Mouse (Mus musculus) cerebellum, adult 9-10 months (tissue): ENCODE measurements around the gene Ralgapa2.

Experiments used
- DNase-seq: peaks from one replicate; pipeline ENCODE4 v3.0.0; 2022

The Ralgapa2 gene

DNA sequence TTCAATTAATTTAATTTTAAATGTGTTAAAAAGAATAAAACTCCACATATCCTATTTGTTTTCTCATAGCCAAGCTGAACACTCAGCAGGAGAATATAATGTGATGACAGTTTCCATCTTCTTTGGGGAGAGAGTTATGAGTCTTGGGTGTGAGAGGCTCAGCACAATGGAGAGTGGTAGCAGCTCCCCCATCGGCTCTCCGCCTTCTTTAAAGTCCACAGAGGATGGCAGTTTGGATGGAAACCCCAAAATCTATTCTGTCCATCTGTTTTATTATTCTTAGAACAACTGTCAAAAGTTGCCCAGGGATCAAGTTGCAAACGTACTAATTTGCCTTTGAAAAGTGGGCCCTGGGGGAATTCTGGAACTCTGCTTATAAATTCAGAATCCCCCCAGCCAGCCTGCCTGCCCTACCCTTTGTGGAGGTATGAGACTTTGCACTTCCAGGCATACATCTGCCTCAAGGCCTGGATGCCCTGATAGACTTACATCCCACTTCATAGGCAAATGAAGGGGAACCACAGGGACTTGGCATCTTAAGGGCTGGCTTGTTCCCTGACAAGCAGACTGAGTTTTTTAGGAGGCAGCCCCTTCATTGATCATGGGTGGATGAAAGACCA, 212.2 kb downstream of the Ralgapa2 start:
- no peak for DNase-seq

DNA sequence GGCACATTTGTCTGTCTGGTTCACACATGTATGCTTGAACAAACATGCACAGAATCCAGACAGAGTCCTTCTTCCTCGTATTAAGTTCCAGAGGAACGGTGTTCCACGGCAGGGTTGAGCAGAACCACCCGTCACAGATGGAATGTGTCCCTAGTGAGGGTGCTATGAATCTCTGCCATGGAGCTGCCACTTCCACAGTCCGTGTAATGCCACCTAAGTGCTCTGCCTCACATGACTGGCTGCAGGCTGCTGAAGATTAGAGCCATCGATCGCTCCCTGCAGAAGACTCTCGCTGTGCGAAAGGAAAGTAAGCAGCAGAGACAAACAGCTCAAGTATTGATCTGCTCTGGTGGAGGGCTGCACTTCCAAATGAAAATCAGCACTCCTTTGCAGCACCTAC, 218.6 kb downstream of the Ralgapa2 start:
- no peak for DNase-seq

DNA sequence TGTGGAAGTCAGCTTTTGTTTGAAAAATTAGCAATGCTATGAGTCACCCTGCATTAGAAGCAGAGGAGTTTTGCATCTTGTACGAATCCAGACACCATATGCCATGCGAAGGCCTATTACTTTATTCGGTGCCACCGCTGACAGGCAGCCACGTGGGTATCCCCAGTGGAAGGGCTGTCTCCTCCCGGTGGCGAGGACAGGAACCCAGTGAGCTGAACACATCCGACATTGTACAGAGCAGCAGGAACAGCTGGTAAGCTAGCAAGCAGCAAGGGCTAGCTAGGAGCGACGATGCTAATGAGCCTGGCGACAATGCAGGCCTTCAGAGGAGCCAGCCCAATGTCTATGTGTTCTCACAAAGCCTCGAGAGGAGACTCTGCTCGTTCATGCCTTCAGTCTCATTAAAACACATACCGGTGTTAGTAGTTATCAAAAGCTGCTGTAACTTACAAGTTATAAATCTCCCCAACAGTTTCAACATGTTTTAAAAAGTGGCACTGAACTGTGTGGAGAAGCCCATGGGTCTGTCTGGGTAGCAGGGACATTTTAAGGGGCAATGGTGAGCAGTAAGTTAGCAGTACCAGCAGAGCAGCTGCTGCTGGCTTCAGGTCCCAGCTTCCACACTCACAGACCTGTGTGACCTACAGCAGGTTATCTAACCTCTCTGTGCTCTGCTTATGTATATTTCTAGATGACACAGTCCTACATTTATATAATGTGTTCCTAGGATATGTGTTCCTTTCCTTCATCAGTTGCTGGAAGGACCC, 221.1 kb downstream of the Ralgapa2 start:
- peak; percentile 30 for DNase-seq

DNA sequence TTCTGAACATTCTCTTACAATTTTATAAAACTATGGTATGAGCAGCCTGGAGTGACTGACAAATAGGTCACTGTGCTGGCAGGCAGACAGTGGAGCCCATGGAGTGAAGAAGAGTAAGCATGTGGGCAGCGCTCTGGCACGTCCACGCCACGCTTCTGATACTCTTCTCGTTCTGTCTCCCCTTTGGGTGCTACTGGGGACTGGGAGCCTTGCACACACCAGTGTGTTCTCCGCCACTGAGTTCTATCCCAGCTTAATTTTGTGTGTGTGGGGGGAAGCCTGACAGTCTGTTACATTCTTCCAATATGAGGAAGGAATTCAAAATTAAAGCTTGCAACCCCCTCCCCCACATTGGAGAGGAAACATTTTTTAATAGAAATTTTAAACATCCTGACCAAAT, 221.8 kb downstream of the Ralgapa2 start:
- no peak for DNase-seq

DNA sequence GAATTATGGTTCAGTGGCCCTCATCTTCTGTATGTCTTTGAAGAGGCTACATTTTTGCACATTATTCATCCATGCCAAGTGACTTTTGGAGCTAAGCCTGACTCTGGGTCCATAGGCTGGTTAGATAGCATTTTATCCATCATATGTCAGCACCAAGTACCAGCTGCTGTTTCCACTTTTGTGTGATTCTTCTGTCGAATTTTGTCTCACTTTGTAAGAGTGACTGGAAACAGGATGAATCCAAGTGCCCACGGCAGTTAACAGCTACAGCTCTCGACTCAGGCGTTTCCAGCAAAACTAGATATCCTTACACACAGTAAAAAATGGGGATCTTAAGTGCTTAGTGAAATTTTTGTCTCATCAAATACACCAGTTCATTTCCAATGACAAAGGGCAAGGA, 222.8 kb downstream of the Ralgapa2 start:
- DNase-seq, result no peak

DNA sequence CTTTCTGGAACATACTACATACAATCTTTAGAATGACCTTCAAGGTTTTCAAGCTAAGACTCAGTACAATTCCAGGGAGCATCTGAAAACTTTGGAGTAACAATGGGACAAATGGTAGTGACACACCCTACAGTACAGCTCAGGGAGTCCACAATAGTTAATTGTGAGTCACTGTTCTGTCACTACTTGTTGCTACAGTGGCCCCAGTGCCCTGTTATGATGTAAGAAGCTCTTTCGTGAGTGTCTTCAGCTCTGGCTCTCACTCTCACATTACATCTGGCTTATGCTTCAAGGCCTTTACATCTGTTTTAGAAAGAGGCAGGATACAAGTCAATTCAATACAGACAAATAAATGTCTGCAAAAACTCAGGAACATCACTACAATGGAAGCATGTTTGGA, 223.8 kb downstream of the Ralgapa2 start:
- DNase-seq, result no peak

DNA sequence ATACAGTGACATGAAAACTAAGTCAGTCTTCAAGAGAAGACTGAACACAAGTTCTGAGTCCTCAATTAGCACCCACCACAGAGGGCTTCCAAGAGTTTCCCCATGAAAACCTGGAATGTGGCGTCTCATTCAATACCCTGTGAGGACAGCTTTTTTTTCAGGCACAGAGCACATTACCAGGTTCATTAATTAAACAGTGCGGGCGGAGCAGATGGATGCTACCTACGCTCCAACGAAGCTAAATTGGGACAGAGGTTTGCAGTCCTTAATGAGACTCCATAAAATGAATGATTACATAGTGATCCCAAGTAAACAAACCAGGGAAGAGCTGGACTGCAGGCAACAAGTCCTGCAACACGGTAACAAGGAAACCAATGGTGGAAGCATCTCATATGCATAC, 224.6 kb downstream of the Ralgapa2 start:
- DNase-seq, result no peak

DNA sequence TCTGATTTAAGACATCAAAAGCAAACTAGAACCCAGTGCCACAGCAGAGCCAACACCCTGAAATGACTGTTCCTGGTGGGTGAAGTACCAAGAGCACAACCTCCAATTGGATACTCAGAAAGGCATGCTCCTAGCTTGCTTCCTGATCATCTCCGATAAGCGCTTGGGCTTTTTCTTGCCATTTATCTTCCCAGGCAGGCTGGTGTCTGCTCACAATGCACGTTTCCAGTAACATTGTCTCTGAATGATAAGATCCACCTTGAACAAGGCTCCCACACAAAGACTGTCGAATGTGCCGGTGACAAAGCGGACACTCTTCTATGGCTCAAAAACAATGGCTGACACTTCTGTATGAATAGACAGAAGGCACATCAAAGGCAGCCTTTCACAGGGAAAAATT, 230.8 kb downstream of the Ralgapa2 start:
- DNase-seq, result no peak

DNA sequence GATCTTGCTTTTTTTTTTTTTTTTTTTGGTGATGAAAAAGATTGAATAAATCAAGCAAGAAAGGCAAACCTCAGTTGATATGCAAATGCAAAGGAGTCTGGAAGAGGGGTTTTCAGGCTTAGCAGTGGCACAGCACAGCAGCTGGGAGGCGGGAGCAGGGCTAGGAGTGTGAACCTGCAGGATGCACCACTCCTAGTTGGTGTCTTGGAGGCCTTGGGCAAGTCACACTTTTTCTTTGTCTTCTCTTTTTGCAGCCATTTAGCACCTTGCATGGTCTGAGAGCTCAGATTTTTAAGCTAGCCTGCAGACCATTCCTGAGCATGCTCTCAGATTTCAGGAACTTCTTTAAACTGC, 231.2 kb downstream of the Ralgapa2 start:
- DNase-seq, result no peak

DNA sequence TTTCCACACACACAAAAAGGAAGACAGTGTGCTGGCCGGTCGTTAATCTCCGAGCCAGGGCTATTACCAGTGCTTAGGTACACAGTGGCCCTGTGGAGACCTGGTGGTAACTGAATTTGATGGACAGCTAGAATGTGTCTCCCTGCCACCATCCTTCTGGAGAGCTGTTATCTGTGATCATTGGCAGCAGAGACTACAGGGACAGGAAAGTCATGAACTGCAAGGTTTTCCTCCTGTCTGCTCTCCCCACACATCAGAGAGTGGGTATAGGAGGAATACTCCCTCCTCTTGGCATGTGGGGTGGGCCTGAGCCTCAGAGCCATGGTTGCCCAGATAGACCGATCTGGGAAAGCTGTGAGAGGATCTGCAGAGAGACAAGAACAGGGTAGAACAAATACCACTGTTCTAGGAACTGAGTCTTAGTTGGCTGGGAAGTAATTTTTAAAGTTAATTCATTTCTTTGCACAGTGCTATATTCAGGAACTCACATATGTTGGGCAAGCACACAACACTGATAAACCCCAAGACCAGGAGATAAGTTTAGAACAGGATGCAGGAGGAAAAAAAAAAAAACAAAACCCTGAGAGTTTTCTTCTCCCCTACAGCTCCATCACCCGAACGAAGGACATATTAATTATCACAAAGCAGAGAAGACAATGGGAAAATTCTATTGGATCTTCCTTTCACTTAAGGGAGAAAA, 231.8 kb downstream of the Ralgapa2 start:
- no peak for DNase-seq

DNA sequence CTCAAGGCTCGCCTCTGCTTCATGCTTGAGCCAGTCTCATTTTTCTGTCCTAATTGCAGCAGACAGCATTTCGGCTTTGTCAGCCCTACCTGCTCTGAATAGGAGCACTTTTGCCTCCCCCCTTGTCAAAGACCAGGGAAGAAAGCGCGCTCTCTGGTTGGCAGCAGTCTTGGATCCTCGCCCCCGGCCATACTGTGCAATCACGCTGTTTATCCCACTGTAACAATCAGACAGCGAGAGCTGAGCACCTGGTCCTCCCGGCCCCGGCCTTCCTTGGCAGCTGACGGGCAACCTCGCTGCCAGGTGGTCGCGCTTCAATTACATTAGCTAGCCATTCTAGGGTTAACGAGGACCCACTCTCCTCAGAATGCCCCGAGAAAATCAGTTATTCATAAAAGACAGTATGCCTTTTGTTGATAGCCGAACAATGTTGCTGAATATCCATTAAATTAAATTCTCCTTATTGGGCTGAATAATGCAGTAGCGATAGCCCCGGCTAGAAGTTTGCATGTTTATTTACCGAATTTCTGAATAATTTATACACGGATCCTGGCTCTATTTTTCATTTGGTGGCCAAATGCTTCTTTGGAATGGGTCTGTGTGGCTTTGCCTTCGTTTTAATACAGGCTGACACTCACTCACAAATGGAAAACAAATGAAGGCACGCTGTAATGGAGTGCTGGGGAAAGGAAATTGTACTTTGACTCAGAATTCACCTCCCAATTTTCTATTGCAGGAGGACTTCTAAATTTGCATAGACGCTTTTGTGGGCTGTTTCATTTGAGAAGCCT, 232.5 kb downstream of the Ralgapa2 start:
- DNase-seq, result peak; percentile 59

DNA sequence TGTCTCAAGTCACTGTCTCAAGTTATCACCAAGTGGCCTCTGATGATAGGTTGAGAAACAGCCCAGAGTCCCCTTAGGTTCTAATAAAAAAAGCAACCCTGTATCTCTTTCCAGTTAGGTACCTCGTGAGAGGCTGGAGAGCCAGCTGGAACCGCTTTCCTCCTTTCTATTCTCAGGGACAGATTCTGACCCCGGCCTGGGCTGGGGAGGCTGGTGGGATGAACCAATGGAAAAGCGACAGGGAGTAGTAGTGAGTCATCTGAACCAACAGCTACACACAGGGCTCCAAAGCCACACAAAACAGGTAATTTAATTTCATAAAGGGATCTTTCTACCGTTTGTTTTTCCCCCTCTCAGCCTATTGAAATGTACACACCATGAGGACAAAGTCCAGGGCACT, 233.8 kb downstream of the Ralgapa2 start:
- DNase-seq, result no peak

DNA sequence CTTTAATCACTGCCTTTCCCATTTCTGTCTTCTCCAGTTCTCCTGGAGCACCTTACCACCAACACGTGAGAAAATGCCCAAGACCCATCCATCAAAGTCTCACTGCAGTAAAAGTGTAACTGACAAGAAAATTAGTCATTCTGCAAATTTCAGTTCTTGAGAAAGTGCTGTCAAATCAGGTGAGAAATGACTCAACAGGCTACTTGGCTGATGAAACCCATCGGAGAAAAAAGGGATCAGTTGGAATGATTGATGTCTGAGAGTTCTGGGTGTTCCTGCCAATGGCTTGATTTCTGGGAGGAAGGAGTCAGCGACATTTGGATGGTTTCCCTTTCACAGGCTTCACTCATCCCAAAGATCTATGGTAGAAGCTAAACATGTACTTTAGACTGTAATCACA, 245.6 kb downstream of the Ralgapa2 start:
- no peak for DNase-seq

DNA sequence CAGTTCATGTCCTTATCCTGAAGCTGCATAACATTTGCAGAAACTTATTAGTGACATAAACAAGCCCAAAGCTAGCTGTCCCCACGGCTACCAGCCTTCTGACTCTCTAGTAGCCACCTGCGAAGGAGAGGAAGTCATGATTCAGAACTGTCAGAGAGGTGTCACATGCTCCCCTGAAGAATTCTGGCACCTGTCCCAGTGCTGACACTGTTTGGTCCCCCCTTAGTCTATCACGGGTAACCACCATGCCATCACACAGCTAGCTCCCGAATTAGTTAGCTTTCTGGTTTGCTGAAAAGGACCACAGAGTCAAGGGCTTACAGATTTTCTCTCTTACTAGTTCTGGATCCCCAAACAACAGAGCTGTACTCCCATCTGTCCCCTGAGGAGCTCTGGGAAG, 247.1 kb downstream of the Ralgapa2 start:
- DNase-seq, result no peak

DNA sequence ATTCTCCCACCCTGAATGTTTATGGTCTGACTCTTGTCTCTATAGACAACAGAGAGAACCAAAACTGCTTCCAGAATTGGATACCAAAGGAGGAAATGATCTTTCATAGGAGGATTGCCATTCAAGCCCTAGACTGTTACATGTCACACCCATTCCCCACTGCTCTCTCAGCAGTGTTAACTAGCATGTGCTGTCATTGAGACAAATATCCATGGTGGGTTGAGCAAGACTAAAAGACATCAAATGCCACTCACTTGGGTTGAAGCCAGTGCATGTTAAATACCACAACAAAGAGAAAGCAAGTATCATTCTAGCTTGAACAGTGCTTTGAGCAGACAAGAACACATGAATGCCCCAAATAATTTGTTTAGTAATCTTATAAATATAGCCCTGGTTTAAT, 249.2 kb downstream of the Ralgapa2 start:
- DNase-seq, result no peak

DNA sequence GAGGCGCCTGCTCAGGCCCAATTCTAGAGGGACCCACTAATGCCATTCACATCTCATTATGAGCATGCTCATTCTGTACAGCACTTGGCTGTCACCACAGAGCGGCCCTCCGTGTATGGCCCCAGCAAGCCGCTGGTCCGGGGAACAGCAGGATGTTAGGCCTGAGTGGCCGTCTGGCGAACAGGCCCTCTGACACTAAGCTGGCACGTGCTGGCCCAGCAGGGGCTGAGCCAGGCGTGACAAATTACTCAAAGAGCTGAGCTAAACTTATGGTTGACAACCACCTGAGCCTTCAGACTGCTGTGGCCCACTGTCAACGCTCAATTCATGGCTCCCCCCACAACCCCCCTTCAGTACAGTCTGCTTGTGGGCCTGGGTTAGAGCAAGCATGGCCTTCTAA, 249.9 kb downstream of the Ralgapa2 start:
- DNase-seq, result no peak

DNA sequence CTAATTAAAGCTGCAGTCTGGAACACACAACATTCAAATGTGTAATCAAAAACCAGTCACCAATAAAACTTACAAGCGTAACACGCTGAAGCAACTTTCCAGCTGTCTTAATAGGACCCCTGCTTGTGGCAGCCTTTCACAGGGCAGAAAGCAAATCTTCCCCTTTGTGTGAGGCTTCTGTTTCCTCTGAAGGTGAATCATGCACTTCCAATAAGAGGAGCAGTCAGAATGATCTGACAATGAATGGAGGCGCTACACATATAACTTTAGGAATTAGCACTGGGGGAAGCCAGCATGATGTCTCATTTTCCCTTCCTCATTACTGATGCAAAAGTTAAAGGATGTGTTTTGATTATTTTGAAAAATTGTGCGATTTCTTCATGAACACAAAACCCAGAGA, 251.0 kb downstream of the Ralgapa2 start:
- DNase-seq, result no peak

DNA sequence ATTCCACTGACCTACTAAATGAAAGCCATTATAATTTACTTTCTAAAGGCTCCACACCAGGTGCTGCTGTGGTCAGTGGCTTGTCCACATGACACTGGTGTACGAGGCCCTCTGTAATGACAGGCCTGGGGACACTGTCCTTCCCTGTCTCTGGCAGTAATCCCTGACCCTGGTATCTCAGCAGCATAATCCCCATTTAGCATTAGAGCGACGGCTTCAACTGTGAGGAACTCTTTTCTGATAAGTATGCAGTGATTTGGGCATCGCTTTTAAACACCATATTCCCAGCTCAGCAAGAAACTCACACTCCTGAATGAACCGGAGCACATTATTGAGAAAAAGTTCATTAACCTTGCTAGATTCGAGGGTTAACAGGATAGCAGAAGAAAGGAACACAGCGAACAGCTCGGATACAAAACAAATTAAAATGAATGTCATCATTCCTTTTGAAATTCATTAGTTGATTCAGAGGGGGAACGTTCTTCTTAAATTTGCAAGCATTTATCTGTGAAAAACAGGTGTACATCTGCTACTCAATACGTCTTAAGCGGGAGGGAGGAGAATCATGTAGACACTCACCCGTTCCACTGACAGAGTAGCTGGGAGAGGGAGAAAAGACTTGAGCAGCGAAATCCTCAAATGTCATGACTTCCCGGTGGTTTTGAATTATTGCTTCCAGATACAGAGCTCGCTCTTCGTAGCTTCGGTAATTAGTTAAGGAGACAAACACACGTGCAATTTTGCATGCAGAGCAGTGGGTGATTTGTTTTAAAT, 252.2 kb downstream of the Ralgapa2 start:
- DNase-seq, result no peak

DNA sequence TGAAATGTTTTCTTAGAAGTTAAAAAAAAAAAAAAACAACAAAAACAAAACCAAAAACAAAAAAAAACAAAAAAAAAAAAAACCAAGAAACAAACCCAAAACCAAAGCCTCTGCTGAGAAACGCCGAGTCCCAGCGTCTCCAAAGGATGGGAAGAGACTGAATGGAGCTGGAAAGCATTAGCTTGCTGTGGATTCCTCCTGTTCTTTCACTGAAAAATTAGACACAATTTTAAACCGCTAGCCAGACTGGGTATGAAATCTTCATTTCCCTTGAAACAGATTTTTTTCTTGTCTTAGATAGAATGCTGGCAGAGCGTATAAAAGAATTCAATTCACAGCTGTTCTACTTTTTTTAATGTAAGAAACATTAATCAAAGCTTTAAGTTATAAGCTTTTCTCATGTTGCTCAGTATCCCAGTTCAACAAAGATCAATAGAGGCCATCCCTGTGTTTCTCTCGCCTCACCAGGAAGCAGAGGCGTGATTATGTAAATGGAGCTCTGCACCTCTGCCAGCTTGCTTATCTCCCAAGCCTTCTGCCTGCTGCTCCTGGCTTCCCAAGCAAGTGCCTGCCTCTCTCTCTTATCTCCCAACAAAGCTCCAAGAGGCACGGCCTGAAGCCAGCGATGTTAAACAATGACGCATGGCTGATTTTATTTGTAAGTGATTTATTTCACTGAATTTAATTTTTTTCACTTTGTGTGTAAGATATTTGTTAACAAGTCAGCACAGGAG, 253.2 kb downstream of the Ralgapa2 start:
- DNase-seq, result no peak

DNA sequence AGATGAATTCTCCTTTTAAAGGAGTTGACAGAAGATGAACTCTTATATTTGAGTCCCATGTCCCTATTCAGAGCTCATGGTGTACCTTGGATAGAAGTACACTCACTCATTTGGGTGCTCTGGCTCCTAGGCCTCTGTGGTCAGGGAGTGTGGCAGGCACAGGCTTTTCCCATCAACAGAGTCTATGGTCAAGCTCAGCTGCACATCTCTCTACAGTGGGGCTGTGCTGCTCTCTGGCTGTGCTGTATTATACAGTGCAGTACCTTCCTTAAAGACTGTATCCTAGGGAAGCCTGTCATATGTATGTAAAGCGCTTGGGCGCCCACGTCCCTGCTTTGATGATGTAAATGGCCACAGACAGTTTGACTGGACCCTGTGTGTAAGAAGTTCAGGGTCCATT, 254.5 kb downstream of the Ralgapa2 start:
- DNase-seq, result no peak

DNA sequence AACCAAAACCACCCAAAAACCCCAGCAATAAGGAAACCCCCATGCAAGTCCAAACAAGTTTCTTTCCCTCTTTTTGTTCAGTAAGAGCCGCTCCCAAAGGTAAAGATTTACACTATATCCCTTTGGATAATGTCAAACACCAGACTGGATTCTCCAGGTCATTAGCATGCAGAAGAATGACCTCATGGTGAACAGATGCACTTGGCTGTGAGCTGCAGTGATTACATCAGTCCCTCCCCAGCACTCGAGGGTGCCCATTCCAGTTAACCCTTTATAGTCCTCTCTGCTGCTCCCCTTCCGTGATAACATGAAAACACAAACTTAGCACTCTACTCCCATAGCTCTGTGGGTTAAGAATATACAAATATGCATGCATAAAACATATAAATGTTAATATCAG, 255.1 kb downstream of the Ralgapa2 start:
- DNase-seq, result no peak

DNA sequence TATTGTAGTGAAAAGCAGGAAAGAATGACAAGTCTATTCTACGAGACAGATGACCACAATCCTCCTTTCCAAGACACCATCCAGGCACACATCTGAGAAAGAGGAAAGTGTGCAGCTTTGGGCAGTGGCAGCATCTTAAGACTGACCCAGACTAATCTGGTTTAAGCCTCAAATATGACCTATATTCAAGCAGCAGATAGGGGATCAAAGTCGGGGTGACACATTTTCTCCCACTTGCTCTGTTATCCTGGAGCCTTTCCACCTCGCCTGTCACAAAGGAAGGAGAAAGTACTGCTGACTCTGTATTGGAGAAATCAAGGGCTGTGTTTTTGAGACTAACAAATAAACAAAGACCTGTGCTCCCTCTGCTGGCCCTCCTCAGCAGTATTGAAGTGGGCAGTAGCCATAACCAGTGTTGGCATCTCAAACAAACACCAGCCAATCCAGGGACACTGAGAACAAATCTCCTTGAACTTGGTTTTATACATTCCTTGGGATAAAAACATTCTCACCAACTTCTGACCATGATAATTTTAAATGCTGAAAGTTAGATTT, 255.7 kb downstream of the Ralgapa2 start:
- DNase-seq, result no peak
